Mouse (Mus musculus) embryonic facial prominence, embryonic 10.5 days (tissue): ENCODE data around the gene Frat1. TPM values are rescaled to one million over a fixed set of nuclear protein-coding genes. Genes with fewer than 3 reads are reported as not detected.

Experiments used
- DNase-seq: peaks from one replicate; pipeline ENCODE4 v3.0.0-alpha.2; 2017; ENCODE audit warnings: low spot score
- H3K27ac ChIP-seq: fragments of 300-500 bp; sonication (generic); replicated peaks from 2 replicates; pipeline ENCODE4 v1.5.1; 2016; ENCODE audit warnings: mild to moderate bottlenecking
- H3K27me3 ChIP-seq: fragments of 300-500 bp; sonication (generic); replicated peaks from 2 replicates; pipeline ENCODE4 v1.6.1; 2016; ENCODE audit warnings: low read depth, mild to moderate bottlenecking; ENCODE audit not compliant: poor library complexity, severe bottlenecking
- H3K36me3 ChIP-seq: fragments of 300-500 bp; sonication (generic); replicated peaks from 2 replicates; pipeline ENCODE4 v1.6.1; 2016; ENCODE audit warnings: mild to moderate bottlenecking, moderate library complexity
- H3K4me1 ChIP-seq: fragments of 300-500 bp; sonication (generic); 2 replicates; pipeline ENCODE4 v1.6.1; 2016
- H3K4me3 ChIP-seq: fragments of 300-500 bp; sonication (generic); 2 replicates; pipeline ENCODE4 v1.5.1; 2016; ENCODE audit warnings: mild to moderate bottlenecking, moderate library complexity
- H3K9me3 ChIP-seq: fragments of 300-500 bp; sonication (generic); 2 replicates; pipeline ENCODE4 v1.6.1; 2016; ENCODE audit warnings: mild to moderate bottlenecking
- WGBS: fragments of 180-500 bp; shearing (Covaris S2); methylation state at CpG from one replicate; pipeline ENCODE4 v1.1.7; 2016; 5-methylcytosine and 5-hydroxymethylcytosine counted together
- polyA plus RNA-seq: library from polyadenylated mRNA; unstranded; fragments of >200 nt; fragmentation: Nextera tagmentation; extraction: Ambion mirVana; gene quantifications from 2 replicates; pipeline ENCODE4 v1.2.1, GENCODE M21; 2016

Gene Frat1
- polyA plus RNA-seq, 1 experiment from 2014 or later: 9.2 TPM

- 88% methylated on average over 4 of the region's 4 CpGs for WGBS
- no peak overlapping the region for H3K27ac ChIP-seq
- no peaks in the 10 kb centered on the region for H3K36me3 ChIP-seq
- no peak overlapping the region for H3K4me3 ChIP-seq
- peaks cover 15% of the 10 kb centered on the region; the same call in 1 of the 2 replicates for H3K27me3 ChIP-seq
- peaks cover 29% of the 10 kb centered on the region for H3K4me1 ChIP-seq
- DNase-seq: no peak
- no peaks in the 10 kb centered on the region for H3K9me3 ChIP-seq
Observed at GRCm38 (mm10) chr19:41818749-41819148, 11.0 kb upstream of the Frat1 start.

- DNase-seq: no peak
- Histone ChIP-seq H3K27me3 (peaks cover 15% of the 10 kb centered on the region; the same call in 1 of the 2 replicates), H3K36me3 (no peaks in the 10 kb centered on the region), H3K4me3 (no peak overlapping the region), H3K4me1 (peaks cover 26% of the 10 kb centered on the region), H3K9me3 (no peaks in the 10 kb centered on the region), H3K27ac (peak overlapping the region; percentile 69)
- WGBS: 6% methylated on average over 5 of the region's 5 CpGs
Observed at GRCm38 (mm10) chr19:41821436-41821835, 8.3 kb upstream of the Frat1 start.

GRCm38 (mm10) chr19:41822589-41822988 lies 7.2 kb upstream of the Frat1 start:
- DNase-seq: no peak
- H3K27ac ChIP-seq: no peak overlapping the region
- peaks cover 15% of the 10 kb centered on the region for H3K4me1 ChIP-seq
- no peak overlapping the region for H3K4me3 ChIP-seq
- no peaks in the 10 kb centered on the region for H3K9me3 ChIP-seq
- H3K36me3 ChIP-seq: no peaks in the 10 kb centered on the region
- WGBS: 85% methylated on average over 1 of the region's 1 CpGs
- H3K27me3 ChIP-seq: peaks cover 15% of the 10 kb centered on the region; the same call in 1 of the 2 replicates

- Histone ChIP-seq H3K27me3 (peaks cover 12% of the 10 kb centered on the region; the same call in 1 of the 2 replicates), H3K36me3 (no peaks in the 10 kb centered on the region), H3K4me1 (peaks cover 18% of the 10 kb centered on the region), H3K9me3 (no peaks in the 10 kb centered on the region), H3K27ac (no peak overlapping the region), H3K4me3 (no peak overlapping the region)
- DNase-seq: no peak
- WGBS: 84% methylated on average over 5 of the region's 5 CpGs
Observed at GRCm38 (mm10) chr19:41824950-41825349, 4.8 kb upstream of the Frat1 start.

- WGBS: 85% methylated on average over 3 of the region's 3 CpGs
- Histone ChIP-seq H3K36me3 (no peaks in the 10 kb centered on the region), H3K9me3 (no peaks in the 10 kb centered on the region), H3K4me1 (peaks cover 22% of the 10 kb centered on the region), H3K27ac (no peak overlapping the region), H3K4me3 (no peak overlapping the region), H3K27me3 (peaks cover 12% of the 10 kb centered on the region)
- no peak for DNase-seq
Observed at GRCm38 (mm10) chr19:41826529-41826928, 3.2 kb upstream of the Frat1 start.

- Histone ChIP-seq H3K9me3 (no peaks in the 10 kb centered on the region), H3K4me1 (peaks cover 39% of the 10 kb centered on the region), H3K27me3 (peaks cover 36% of the 10 kb centered on the region), H3K4me3 (peak overlapping the region; percentile 84), H3K36me3 (no peaks in the 10 kb centered on the region), H3K27ac (0 out of 2 replicates have a peak overlapping the region, but pooled peaks have one; percentile 44)
- no peak for DNase-seq
- 66% methylated on average over 3 of the region's 3 CpGs for WGBS
Observed at GRCm38 (mm10) chr19:41828941-41829340, 829 bp upstream of the Frat1 start.

GRCm38 (mm10) chr19:41830106-41831031 lies 599 bp downstream of the Frat1 start:
- under 1% methylated on average over 112 of the region's 112 CpGs for WGBS
- peaks cover 42% of the 10 kb centered on the region for H3K4me1 ChIP-seq
- H3K4me3 ChIP-seq: peak overlapping the region; percentile 84
- H3K27ac ChIP-seq: peak overlapping the region; percentile 94
- peak; percentile 81 for DNase-seq
- H3K36me3 ChIP-seq: no peaks in the 10 kb centered on the region
- peaks cover 38% of the 10 kb centered on the region for H3K27me3 ChIP-seq
- H3K9me3 ChIP-seq: no peaks in the 10 kb centered on the region

GRCm38 (mm10) chr19:41831101-41831570 lies 1.4 kb downstream of the Frat1 start:
- peak; percentile 50 for DNase-seq
- under 1% methylated on average over 19 of the region's 19 CpGs for WGBS
- Histone ChIP-seq H3K27ac (no peak overlapping the region; the same call in 1 of the 2 replicates), H3K27me3 (peaks cover 38% of the 10 kb centered on the region), H3K36me3 (no peaks in the 10 kb centered on the region), H3K9me3 (no peaks in the 10 kb centered on the region), H3K4me3 (peak overlapping the region; percentile 84), H3K4me1 (peaks cover 50% of the 10 kb centered on the region)

- H3K27ac ChIP-seq: no peak overlapping the region; the same call in 1 of the 2 replicates
- no peaks in the 10 kb centered on the region for H3K9me3 ChIP-seq
- H3K4me3 ChIP-seq: peak overlapping the region; percentile 84
- peak; percentile 32 for DNase-seq
- peaks cover 57% of the 10 kb centered on the region for H3K4me1 ChIP-seq
- no peaks in the 10 kb centered on the region for H3K36me3 ChIP-seq
- peaks cover 38% of the 10 kb centered on the region for H3K27me3 ChIP-seq
- 4% methylated on average over 14 of the region's 14 CpGs for WGBS
Observed at GRCm38 (mm10) chr19:41831718-41832391, 2.1 kb downstream of the Frat1 start.

- Histone ChIP-seq H3K4me3 (0 out of 2 replicates have a peak overlapping the region, but pooled peaks have one; percentile 6), H3K27ac (peak overlapping the region; percentile 19; the same call in 1 of the 2 replicates), H3K4me1 (peaks cover 65% of the 10 kb centered on the region), H3K9me3 (no peaks in the 10 kb centered on the region), H3K36me3 (no peaks in the 10 kb centered on the region), H3K27me3 (peaks cover 38% of the 10 kb centered on the region)
- 69% methylated on average over 13 of the region's 13 CpGs for WGBS
- DNase-seq: no peak
Observed at GRCm38 (mm10) chr19:41832501-41833201, 2.9 kb downstream of the Frat1 start.

GRCm38 (mm10) chr19:41835407-41835806 lies 5.6 kb downstream of the Frat1 start:
- Histone ChIP-seq H3K4me3 (peak overlapping the region; percentile 40; the same call in 1 of the 2 replicates), H3K27ac (no peak overlapping the region)
- WGBS: 58% methylated on average over 6 of the region's 6 CpGs

GRCm38 (mm10) chr19:41835816-41836215 lies 6.0 kb downstream of the Frat1 start:
- H3K4me1 ChIP-seq: peaks cover 61% of the 10 kb centered on the region
- H3K27me3 ChIP-seq: peaks cover 31% of the 10 kb centered on the region
- H3K9me3 ChIP-seq: no peaks in the 10 kb centered on the region
- H3K36me3 ChIP-seq: no peaks in the 10 kb centered on the region
- 4% methylated on average over 6 of the region's 6 CpGs for WGBS
- peak overlapping the region; percentile 63; the same call in 1 of the 2 replicates for H3K27ac ChIP-seq
- peak overlapping the region; percentile 40; the same call in 1 of the 2 replicates for H3K4me3 ChIP-seq
- peak; percentile 61 for DNase-seq

More at GRCm38 (mm10) chr19:41835407-41835806, 5.6 kb downstream of the Frat1 start:
- no peak for DNase-seq
- H3K27me3 ChIP-seq: peaks cover 35% of the 10 kb centered on the region
- H3K9me3 ChIP-seq: no peaks in the 10 kb centered on the region
- H3K4me1 ChIP-seq: peaks cover 65% of the 10 kb centered on the region
- H3K36me3 ChIP-seq: no peaks in the 10 kb centered on the region
